Mouse (Mus musculus): ENCODE data around the gene Serf2.

The Serf2 gene

DNA sequence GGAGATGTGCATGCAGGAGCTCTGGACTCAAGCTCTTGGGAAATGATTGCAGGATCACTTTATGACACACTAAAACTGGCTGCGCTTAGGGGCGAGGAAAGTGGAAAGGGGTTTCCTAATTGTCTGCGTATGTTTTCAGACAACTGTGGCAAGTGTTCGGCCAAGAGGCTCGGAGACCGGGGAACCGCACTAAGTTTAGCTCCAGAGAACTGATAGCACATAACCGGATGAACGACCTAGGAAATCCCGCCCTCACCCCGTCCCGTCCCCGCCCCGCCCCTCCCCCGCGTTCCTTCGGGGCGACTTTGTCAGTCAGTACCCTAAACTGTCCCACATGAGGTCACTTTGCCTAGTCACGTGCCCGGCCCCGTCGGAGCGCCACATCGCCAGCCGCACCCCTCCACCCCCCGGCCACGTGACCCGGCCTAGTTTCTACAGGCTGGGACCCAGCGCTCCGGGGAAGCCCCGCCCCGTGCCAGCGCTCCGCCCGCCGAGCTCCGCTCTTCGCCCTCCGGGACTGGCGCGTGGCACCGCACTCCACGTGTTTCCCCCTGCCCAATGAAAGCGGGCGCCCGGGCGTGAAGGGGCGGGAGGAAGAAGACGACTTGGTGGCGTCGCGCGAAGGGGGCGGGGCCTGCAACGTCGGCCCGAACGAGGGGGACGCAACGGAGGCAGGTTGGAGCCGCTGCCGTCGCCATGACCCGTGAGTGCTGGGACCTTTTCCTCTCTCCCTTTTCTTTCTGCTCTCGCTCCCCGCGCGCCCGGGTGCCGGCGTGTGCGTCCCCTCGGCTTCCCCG is at the start of gene Serf2:
Gene Serf2 (plus strand): TSS at position 457 of the 797 bp plus-strand sequence.
- DNase-seq (ENCODE audit: low spot score in 2 of 2): peak; percentile 98 to 99

DNA sequence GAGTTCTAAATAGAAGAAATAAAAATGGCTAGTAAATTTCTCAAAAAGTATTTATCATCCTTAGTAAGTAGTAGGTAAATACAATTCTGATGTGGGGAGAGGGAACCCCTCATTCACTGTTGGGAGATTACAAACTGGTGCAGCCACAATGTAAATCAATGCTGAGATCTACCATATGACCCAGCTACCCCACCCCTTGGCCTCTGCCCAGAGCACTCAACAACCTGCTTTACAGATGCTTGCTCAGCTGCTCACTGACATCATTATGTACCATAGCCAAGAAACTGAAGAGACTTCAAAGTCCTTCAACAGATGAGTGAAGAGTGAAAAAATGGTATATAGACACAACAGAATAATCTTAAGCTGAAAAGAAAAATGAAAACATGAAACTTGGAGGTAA is 45.7 kb upstream of the Serf2 start:
- no peak for DNase-seq (ENCODE audit: low spot score in 2 of 2)

DNA sequence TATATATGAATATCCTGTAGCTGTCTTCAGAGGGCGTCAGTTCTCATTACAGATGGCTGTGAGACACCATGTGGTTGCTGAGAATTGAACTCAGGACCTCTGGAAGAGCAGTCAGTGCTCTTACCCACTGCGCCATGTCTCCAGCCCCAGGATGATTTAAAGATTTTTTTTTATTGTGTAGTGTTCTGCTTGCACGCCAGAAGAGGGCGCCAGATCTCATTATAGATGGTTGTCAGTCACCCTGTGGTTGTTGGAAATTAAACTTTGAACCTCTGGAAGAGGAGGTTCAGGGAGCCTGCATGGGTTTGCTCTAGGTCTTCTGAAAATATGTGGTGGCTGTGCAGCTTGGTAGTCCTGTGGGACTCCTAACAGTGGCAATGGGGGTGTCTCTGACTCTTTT is 40.8 kb upstream of the Serf2 start:
- DNase-seq (ENCODE audit: low spot score in 2 of 2): peak; percentile 9 to 77

DNA sequence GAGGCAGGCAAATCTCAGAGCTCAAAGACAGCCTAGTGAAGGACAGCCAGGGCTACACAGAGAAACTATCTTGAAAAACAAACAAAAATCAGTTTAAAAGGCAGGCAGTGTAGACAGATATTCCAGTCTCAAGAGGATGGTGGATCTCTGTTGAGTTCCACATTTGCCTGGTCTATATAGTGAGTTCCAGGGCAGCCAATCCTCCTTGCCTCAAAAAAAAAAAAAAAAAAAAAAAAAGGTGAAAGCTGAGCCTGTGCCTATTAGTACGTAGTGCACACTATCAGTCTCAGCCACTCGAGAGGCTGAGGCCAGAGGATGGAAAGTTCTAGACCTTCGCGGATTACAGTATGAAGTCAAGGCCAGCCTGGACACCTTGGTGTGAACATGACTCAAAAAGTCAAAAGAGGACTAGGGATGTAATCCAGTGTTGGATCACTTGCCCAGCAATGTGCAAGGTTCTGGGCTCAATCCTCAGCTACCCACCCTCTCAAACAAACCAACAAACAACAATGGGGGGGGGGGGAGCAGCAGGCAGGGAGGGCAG is 36.1 kb upstream of the Serf2 start:
- DNase-seq (ENCODE audit: low spot score in 2 of 2): no peak

DNA sequence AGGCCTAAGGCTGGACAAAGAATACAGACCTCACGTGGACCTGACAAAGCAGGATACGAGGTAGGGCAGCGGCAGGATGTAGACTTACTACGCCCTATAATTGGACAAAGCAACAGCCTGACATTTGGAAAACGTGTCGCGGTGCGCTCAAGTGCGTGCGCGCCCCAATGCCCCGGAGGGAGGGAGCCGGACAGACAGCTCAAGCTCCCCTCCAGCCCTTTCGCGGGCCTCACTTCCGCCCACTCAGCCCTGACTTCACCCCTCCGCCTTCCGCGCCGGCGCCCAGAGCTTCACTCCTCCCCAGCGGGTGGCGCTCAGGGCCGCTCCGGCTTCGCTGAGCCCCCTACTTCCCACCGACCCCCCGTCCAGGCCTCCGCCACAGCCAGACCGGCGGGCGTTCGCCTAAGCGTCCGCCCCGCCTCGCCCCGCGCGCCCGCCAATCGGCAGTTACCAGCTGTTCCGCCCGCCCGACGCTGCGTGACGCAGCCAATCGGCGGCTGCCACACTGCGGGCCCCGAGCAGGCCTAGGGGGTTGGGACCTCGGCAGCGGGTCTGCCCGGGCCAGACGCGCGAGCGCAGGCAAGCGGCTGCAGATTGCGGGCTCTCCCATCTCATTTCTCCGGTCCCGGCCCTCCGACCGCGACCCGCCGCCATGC is 35.5 kb upstream of the Serf2 start, which contains the start of the genes Pdia3 and Catsper2:
Gene Pdia3 (plus strand): TSS at position 389 of the 656 bp plus-strand sequence.
Gene Catsper2 (minus strand): TSS at position 406 of the 656 bp plus-strand sequence.
- DNase-seq (ENCODE audit: low spot score in 2 of 2): peak; percentile 94

DNA sequence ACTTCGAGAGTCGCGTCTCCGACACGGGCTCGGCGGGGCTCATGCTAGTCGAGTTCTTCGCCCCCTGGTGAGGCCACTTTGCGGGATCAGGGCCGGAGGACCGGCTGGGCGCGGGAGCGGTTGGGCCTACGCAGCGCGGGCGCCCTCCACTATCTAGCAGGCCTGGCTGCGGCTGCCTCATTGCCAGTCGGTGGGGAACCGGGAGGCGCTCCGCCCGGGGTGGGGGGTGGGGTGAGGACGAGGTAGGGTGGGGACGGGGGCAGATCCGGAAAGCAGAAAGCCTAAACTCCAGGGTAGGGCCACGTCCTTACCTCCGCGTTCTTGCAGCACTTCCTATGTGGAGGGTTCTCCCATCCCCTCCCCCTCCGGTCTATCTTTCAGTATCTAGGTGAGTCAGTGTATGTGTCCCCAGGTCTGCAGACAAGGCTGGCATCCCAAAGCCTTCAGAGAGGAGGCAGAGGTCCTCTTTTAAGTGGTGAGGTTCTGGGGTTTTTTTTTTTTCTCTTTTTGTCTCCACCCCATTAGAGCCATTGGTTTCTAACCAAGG is 34.8 kb upstream of the Serf2 start:
- DNase-seq (ENCODE audit: low spot score in 2 of 2): peak; percentile 48 to 55

DNA sequence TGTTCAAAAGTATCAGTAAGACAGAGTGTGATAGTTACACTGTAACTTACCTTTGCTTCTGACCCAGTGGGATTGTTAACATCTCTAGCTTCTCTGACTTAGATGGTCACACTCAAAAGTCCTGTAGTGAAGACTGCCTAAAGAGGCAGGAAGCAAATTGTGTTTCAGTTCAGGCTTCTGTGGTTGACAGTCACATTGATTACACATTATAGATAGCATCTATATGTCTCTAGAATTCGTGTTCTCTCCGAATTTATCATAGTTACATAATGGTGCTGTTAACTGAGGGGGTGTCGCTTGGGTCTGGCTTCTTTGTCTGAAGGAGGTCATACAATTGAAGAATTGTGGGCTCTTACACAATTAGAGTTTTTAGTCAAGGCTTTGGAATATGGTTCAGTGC is 33.9 kb upstream of the Serf2 start:
- no peak for DNase-seq (ENCODE audit: low spot score in 2 of 2)

DNA sequence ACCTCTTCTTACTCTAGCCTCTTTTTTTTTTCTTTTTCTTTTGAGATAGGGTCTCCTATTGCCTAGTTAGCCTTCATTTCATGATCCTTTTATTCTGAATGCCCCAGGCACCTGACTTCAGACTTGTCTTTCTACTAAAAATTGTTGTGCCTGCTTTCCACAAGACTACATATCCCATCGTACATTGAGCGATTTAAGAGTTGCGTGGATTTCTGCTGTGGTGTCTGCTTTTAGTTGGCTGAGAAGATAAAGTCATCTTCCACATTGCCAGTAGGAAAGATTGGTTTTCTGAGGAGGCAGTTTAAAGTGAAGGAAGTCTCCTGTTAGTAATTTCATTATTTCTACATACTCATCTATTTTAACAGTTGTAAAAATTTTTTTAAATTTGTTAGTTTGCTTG is 33.4 kb upstream of the Serf2 start:
- no peak for DNase-seq (ENCODE audit: low spot score in 2 of 2)

DNA sequence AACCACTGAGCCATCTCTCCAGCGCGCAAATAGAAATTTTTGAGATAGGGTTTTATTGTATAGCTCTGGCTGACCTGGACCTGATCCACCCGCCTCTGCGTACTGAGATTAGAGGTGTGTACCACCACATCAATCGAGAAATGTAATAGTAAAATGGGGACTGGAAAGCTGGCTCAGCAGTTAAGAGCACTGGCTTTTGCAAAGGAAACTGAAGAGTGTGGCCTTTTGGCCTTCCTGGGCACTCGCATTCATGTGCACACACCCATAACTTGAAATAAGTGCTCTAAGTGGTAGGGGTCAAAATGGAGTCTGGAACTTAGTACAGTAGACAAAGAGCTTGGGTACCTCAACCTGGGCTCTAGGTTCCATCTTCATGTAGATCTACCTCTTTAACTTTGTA is 32.6 kb upstream of the Serf2 start:
- no peak for DNase-seq (ENCODE audit: low spot score in 2 of 2)

DNA sequence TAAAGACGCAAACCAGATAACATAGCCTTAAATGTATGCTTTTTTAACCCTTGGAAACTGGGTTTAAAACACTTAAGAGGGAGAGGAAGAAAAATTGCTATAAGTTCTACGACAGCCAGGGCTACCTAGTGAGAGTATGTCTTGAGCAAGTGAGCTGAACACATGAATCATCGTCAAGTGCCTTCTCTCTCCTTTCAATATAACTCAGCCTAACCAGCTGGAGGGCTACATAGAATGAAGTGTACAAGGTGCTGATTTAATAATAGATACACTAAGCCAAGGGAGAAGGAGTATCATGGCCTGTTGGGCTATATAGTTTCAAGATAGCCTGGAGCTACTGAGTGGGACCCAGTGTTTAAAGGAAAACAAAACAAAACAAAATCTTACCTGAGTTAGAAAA is 30.5 kb upstream of the Serf2 start:
- no peak for DNase-seq (ENCODE audit: low spot score in 2 of 2)

DNA sequence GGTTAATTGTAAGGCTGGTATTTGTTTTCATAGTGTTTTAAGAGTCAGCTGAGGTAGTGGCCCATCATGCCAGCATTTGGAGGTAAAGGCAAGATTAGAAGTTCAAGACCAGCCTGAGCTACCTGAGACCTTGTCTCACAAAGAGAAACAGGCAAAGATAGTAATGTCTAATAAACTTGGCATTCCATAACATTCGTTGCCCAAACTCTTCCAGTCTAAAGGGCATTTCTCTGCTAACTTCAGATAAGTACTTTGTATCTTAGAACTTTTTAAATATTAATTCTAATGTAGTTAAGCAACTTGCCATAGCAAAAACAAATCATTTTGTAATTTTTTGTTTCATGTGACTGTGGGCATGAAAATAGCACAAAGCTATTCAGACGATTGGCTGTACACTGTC is 25.8 kb upstream of the Serf2 start:
- DNase-seq (ENCODE audit: low spot score in 2 of 2): no peak

DNA sequence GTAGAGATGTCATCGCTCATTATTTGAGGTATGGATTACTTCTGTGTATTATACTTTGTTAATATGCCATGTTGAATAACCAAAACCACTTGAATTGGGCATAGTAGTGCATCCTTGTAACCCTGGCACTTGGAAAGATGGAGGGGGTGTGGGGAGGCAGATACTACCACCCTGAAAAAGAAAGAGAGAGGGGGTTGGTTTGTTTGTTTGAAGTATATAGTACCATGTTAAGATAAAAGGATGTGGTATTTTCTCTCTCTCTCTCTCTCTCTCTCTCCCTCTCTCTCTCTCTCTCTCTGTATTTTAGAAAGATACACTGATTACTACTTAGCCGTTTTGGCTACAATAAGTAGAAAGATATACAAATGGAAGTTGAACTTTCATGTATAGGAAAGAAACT is 23.1 kb upstream of the Serf2 start:
- DNase-seq (ENCODE audit: low spot score in 2 of 2): no peak

DNA sequence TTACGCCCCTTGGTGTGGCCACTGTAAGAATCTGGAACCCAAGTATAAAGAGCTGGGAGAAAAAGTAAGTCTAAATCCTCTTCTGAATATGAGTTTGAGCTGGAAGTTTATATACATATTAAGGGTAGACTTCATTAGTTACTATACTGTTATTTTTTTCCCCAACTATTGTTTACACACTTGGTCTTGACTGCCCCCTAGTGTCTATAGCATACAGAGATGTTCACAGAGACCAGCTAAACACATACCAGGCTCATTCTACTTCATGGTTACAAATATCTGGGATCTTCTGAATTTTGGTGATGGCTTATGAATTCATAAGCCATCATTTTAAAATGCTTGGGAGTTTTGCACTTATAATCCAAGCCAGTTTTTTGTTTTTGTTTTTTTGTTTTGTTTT is 14.1 kb upstream of the Serf2 start:
- peak in 1 of 2 experiments; percentile 56 for DNase-seq (ENCODE audit: low spot score in 2 of 2)

DNA sequence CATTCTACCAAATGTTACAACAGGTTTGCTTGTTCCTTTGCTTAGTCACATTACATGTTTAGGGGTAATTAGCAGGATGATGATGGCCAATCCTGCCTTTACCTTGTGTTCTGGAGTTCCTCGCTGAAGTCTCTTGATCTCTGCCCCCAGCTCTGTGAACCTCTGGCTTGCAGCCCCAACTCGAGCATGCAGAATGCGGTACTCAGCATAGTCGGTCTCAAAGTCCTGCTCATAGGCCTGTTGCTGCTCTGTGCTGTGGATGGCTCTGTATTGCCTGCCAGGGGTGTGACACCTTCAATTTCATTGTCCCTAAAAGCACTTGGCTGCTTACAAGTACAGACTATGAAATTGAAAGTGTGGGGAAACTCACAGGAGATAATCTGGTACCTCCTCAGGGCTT is 9.2 kb upstream of the Serf2 start:
- no peak for DNase-seq (ENCODE audit: low spot score in 2 of 2)

DNA sequence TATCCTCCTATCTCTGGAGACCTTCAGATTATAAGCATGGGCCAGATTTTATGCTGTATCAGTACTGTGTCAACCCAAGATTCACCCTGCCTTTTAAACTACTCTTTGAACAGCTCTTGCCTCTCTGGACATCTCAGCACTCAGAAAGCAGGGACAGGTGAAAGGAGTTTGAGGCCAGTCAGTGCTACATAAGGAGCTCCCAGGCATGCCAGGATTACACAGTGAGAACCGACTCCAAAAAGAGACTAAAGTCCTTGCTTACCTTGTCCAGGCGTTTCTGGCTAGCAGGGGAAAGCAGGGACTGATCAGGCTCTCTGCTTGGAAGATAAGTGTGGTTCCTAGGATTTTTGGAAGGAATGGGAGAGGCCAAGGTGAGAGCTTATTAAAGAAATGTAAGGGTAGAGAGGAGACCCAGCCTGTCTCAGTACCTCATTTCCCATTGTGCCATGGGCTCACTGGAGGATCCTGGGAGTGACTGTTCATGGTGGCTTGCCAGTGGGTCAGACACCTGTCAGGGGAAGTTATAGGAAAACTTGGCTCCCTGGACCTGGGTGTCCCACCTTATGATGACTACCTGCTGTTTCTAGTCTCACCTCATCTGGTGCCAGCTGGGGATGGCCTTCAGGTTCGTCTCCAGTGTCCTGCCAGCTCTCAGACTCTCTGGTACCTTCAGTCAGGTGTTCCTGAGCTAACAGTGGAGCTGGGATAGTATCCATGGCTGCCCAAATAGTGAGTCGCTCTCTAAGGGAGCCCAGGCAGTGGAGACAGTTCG is 8.0 kb upstream of the Serf2 start:
- DNase-seq (ENCODE audit: low spot score in 2 of 2): no peak

DNA sequence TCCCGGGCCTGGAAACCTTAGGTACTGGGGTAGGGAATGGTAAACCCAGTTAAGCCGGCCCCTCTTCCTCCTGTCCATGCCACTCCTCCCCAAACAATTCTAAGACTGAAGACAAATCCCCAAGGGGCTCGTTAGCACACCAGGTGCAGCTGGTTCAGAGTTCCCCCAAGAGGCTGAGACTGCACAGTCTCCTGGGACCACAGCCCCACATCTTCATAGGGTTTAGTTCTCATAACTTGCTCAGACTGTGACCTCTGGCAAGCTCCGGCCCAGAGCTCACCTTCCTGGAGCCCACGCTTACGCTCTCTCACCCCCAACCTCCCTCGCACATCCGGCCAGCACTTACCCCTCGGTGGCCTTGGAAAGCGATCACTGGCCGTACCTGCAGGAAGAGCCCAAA is 7.2 kb upstream of the Serf2 start:
- no peak for DNase-seq (ENCODE audit: low spot score in 2 of 2)

DNA sequence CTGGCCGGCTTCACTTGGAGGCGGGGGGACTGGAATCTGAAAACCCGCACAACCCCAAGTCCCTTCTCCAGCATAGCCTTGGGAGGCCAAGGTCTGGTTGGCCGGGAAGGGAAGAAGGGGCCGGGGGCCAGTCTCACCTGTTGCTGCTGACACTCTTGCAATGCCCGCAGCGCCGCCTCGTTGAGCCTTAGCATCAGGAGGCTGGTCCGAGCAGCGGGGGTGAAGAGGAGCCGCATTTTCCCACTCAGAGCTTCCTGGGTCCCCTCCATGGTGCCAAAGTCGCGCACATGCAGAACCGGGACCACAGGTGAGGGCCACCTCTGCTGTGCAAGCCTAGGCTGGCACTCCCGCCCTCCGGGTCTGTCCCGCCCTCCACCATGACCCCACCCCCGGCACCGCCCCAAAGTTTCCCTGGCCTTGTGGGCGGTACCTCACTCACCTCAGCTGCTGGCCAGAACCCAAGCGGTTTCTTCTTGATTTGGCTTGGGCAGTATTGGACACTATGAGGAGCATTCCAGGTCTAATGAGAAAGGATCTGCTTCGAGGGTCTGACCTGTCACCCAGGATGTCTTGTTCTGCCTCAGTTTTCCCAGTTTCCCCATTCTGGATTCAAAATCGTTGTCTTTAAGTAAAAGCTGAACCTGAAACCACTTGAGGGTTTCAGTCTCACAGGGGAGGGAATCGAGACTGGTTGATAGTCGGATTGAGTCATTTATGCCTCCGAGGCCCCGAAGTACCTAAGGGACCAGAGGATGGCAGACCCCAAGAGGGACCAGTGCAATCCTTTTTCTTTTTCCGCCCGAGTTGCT is 6.5 kb upstream of the Serf2 start:
- peak in 1 of 2 experiments; percentile 51 for DNase-seq (ENCODE audit: low spot score in 2 of 2)

DNA sequence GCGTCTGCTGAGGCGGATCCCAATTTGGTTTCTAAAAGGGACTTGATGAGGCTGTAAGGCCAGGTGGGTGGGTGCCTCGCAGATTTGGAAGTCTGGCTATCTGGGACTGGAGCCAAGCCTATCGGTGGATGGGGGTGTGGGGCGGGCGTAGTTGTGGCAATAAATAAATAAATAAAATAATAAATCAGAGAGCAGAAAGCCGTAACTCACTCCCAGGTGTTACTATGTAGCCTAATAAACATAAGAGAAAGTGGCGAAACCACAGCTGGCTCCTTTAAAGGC is 6.0 kb upstream of the Serf2 start:
- no peak for DNase-seq (ENCODE audit: low spot score in 2 of 2)

DNA sequence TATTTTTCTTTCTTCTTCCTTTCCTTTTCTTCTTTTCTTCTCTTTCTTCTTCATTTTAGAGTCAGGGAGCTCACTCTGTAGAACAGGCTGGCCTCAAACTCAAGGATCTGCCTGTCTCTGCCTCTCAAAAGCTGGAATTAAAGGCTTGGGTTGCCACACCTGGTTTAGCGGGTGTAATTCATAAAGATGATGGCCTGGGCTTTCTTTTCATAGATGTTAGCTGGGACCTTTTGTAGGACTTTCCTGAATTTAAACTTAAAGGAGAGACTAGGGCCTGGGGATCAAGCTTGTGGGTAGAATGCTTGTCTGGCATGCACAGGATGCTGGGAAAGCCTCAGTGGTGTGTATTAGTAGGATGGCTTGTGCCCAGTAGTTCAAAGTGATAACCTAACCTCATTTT is 4.8 kb upstream of the Serf2 start, which contains the start of gene Ell3:
Gene Ell3 (minus strand): TSS at position 101 of the 400 bp plus-strand sequence.
- DNase-seq (ENCODE audit: low spot score in 2 of 2): no peak

DNA sequence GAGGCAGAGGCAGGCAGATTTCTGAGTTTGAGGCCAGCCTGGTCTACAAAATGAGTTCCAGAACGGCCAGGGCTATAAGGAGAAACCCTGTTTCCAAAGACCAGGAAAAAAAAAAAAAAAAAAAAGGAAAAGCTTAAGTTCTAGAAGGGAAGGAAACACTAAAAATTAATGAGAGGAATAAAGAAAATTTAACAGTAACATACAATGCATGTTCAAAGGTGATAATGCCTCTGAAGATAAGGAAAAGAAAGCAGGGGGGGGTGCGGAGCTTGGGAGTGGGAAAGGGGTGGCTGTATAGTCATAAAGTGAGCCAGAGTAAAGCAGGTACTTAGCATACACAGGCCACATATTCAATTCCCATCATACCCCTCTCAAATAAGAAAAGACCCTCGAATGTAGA is 3.9 kb upstream of the Serf2 start:
- DNase-seq (ENCODE audit: low spot score in 2 of 2): no peak

DNA sequence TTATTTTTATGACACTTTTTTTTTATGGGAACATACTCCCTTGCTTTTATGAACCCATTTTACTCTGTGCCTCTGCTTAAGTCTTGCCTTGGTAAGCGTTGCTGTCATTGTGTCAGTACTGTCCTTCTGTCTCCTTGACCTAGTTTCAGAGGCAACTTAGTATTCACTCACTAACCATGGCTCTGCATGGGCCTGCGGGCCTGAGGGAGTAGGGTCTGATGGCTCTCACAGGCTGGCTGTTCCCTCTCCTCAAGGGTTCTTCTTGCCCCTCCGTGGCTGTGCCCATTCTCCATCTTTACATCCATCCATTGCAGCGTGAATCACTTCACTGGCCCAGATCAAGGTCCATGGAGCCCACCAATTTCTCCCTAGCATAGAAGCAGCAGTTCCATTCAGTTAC is 2.5 kb upstream of the Serf2 start:
- DNase-seq (ENCODE audit: low spot score in 2 of 2): no peak
